Mouse (Mus musculus): ENCODE measurements around the gene Cog8. TPM values are rescaled to one million over a fixed set of nuclear protein-coding genes. Genes with fewer than 3 reads are reported as not detected.
"Not testable (repeated sequence)": the region's sequence is repeated elsewhere in the genome, so short reads cannot be mapped to it uniquely, and the experiment has no call there.

The Cog8 gene
- polyA plus RNA-seq, 2 experiments: 14.8 to 16.8 TPM

DNA sequence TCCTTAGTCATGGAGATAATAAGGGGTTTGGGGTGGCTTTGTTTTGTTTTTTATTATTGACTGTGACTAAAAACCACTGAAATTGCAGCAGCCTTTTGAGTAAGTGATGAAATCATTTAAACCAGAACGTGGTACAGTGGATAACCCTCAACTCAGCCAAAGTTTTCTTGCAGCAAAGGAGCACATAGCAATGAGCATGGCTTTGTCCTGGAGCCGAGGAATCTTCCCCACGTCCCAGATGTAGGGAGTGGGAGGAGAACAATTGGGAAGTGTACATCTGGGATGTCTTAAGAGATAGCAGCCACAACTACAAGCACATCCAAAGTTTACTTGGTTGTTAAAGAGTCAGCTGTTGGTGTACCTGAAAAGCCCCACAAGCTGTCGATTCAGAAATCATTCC lies 59.1 kb downstream of the Cog8 start:
- no peak overlapping the region for H3K4me2 ChIP-seq (ENCODE audit: low read depth)
- H3K4me3 ChIP-seq (ENCODE audit: insufficient read depth in 1 of 2, low read depth in 2 of 2, low read length in 2 of 2): no peak overlapping the region
- no peaks in the 10 kb centered on the region for H3K36me3 ChIP-seq (replicated peaks; ENCODE audit: control insufficient read depth, insufficient read depth, low read depth)
- whole genome bisulfite sequencing (ENCODE audit: insufficient replicate concordance): 66% methylated on average over 4 of the region's 4 CpGs
- H3K27ac ChIP-seq: no peak overlapping the region
- H3K9me3 ChIP-seq (ENCODE audit: control insufficient read depth, low read length): no peaks in the 10 kb centered on the region
- H3K9ac ChIP-seq (replicated peaks): no peak overlapping the region
- ATAC-seq (ENCODE audit: insufficient read depth): no peak
- no peak for DNase-seq (ENCODE audit: low read depth in 3 of 3, low spot score in 3 of 3)
- no peak for TF ChIP-seq CTCF (IDR thresholded peaks at IDR 0.05; ENCODE audit: low read depth)
- no peak for TF ChIP-seq EP300 (IDR thresholded peaks at IDR 0.05; ENCODE audit: low read depth)
- H3K4me1 ChIP-seq (replicated peaks; ENCODE audit: control insufficient read depth in 2 of 2, insufficient read depth in 2 of 2, low read length in 1 of 2): no peaks in the 10 kb centered on the region
- H3K27me3 ChIP-seq (ENCODE audit: control insufficient read depth, insufficient read depth, low read length): no peaks in the 10 kb centered on the region

DNA sequence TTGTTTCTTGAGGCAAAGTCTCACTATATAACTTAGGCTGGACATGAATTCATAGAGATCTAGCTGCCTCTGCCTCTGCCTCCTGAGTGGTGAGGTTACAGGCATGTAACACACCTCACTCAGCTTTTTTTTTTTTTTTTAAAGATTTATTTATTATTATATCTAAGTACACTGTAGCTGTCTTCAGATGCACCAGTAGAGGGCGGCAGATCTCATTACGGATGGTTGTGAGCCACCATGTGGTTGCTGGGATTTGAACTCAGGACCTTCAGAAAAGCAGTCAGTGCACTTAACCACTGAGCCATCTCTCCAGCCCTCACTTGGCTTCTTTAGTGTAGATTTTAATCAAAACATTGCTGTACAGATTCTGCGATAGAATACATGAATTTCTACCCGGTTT lies 60.1 kb downstream of the Cog8 start:
- not testable (repeated sequence) for DNase-seq (ENCODE audit: low read depth in 3 of 3, low spot score in 3 of 3); H3K9me3 ChIP-seq (ENCODE audit: control insufficient read depth, low read length); H3K4me1 ChIP-seq (replicated peaks; ENCODE audit: control insufficient read depth in 2 of 2, insufficient read depth in 2 of 2, low read length in 1 of 2); H3K36me3 ChIP-seq (replicated peaks; ENCODE audit: control insufficient read depth, insufficient read depth, low read depth); H3K9ac ChIP-seq (replicated peaks); ATAC-seq (ENCODE audit: insufficient read depth); H3K27ac ChIP-seq; H3K4me3 ChIP-seq (ENCODE audit: insufficient read depth in 1 of 2, low read depth in 2 of 2, low read length in 2 of 2); H3K27me3 ChIP-seq (ENCODE audit: control insufficient read depth, insufficient read depth, low read length); H3K4me2 ChIP-seq (ENCODE audit: low read depth)
- 71% methylated on average over 4 of the region's 4 CpGs for WGBS (ENCODE audit: insufficient replicate concordance)
- peak; percentile 36 for TF ChIP-seq CTCF (IDR thresholded peaks at IDR 0.05; ENCODE audit: low read depth)

Small RNA genes lying within 50 kb of the gene (microRNA-seq; reads per million reads assigned to microRNA genes)
- 2.5 reads per million for gene Mir7075

Other genes starting within 250 kb of the Cog8 start
- gene Has3, start 186.4 kb downstream of the Cog8 start, polyA plus RNA-seq (2012; rRNA removed): 0.02 and 0.08 TPM in 2 replicates
- gene Has3, start 186.4 kb downstream of the Cog8 start, polyA plus RNA-seq (2014; fragmentation: Nextera tagmentation; extraction: Ambion mirVana): 0.04 TPM in 1 of 2 replicates, not detected in the other
- gene Utp4, start 163.1 kb downstream of the Cog8 start, polyA plus RNA-seq (2012; rRNA removed): 23.4 and 27.3 TPM in 2 replicates
- gene Utp4, start 163.1 kb downstream of the Cog8 start, polyA plus RNA-seq (2014; fragmentation: Nextera tagmentation; extraction: Ambion mirVana): 35.1 and 35.3 TPM in 2 replicates
- 0.52 and 0.68 TPM in 2 replicates for gene Sntb2, start 120.9 kb downstream of the Cog8 start, polyA plus RNA-seq (2012; rRNA removed)
- 0.88 and 0.99 TPM in 2 replicates for gene Sntb2, start 120.9 kb downstream of the Cog8 start, polyA plus RNA-seq (2014; fragmentation: Nextera tagmentation; extraction: Ambion mirVana)
- 9.0 and 12.1 TPM in 2 replicates for gene Vps4a, start 25.5 kb downstream of the Cog8 start, polyA plus RNA-seq (2012; rRNA removed)
- 22.8 and 22.9 TPM in 2 replicates for gene Vps4a, start 25.5 kb downstream of the Cog8 start, polyA plus RNA-seq (2014; fragmentation: Nextera tagmentation; extraction: Ambion mirVana)
- gene Pdf, start 8.1 kb downstream of the Cog8 start, polyA plus RNA-seq (2012; rRNA removed): 9.9 and 11.8 TPM in 2 replicates
- gene Pdf, start 8.1 kb downstream of the Cog8 start, polyA plus RNA-seq (2014; fragmentation: Nextera tagmentation; extraction: Ambion mirVana): 8.4 and 9.9 TPM in 2 replicates
- gene Nip7, start 188 bp upstream of the Cog8 start, polyA plus RNA-seq (2012; rRNA removed): 8.6 and 28.8 TPM in 2 replicates
- 48.5 and 55.8 TPM in 2 replicates for gene Nip7, start 188 bp upstream of the Cog8 start, polyA plus RNA-seq (2014; fragmentation: Nextera tagmentation; extraction: Ambion mirVana)
- 1.0 and 1.5 TPM in 2 replicates for gene Tmed6, start 9.0 kb upstream of the Cog8 start, polyA plus RNA-seq (2012; rRNA removed)
- gene Tmed6, start 9.0 kb upstream of the Cog8 start, polyA plus RNA-seq (2014; fragmentation: Nextera tagmentation; extraction: Ambion mirVana): 3.7 and 3.8 TPM in 2 replicates
- 6.0 and 9.3 TPM in 2 replicates for gene Terf2, start 39.9 kb upstream of the Cog8 start, polyA plus RNA-seq (2012; rRNA removed)
- 4.4 and 5.3 TPM in 2 replicates for gene Terf2, start 39.9 kb upstream of the Cog8 start, polyA plus RNA-seq (2014; fragmentation: Nextera tagmentation; extraction: Ambion mirVana)
- gene Cyb5b, start 94.0 kb upstream of the Cog8 start, polyA plus RNA-seq (2012; rRNA removed): 14.1 and 21.1 TPM in 2 replicates
- gene Cyb5b, start 94.0 kb upstream of the Cog8 start, polyA plus RNA-seq (2014; fragmentation: Nextera tagmentation; extraction: Ambion mirVana): 25.4 and 25.6 TPM in 2 replicates
- 4.6 and 5.1 TPM in 2 replicates for gene Nfat5, start 236.8 kb upstream of the Cog8 start, polyA plus RNA-seq (2012; rRNA removed)
- 0.66 and 0.76 TPM in 2 replicates for gene Nfat5, start 236.8 kb upstream of the Cog8 start, polyA plus RNA-seq (2014; fragmentation: Nextera tagmentation; extraction: Ambion mirVana)

Data from liver, embryonic 14.5 days (tissue).